Mouse (Mus musculus) CH12F3 (cell line): ENCODE data around the gene Vmn2r22.
"Not testable (repeated sequence)": the region's sequence is repeated elsewhere in the genome, so short reads cannot be mapped to it uniquely, and the experiment has no call there.

Source experiments
- in situ Hi-C: fragments of 300-500 bp; cut with MboI; formaldehyde crosslinking; loops from 2 replicates; pipeline ENCODE4 v1.14.3; 2020; ENCODE audit warnings: low sequenced_read_pairs

Vmn2r22 gene

GRCm38 (mm10) chr6:123650625-123651024 lies at the start of gene Vmn2r22:
Gene Vmn2r22, minus strand, starts transcription at chr6:123650725.
- in situ Hi-C loops, result not testable (repeated sequence)

DNA sequence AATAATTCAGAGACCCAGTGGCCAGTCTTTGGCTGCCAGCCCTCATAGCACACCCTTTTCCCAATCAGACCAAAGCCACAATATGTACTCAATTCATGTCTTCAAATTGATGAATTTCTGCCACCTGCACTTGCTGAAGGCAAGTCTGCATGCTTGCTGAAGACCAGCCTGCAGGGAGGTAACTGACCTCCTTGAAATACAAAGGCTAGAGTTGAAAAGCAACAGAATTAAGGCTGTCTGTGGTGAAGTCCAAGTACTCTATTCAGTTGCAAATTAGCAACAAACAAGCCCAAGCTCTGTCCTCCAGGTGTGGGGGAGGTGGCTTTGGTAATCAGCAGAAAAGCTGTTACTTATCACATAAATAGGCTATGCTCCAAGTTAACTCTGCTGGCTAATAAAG lies 46.7 kb upstream of the Vmn2r22 start:
- in situ Hi-C loops, result no loop called here

DNA sequence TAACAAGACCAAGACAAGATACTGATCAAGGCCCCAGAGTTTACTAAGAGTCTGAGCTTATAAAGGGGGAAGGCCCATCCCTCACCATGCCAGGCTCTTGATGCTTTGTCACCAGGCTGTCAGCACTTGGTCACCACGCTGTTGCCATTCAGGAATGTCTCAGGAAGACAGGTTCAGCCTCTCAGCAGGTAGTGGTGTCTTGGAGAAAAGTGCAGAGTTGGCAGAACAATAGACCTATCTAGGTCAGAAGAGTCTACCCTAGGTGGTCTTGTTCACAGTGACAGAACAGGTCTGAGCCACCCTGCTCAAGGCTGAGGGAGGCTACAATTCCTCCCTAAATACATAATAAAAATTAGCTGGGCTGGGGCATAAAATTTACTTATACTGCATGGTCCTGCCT lies 46.1 kb upstream of the Vmn2r22 start:
- in situ Hi-C loops, result not testable (repeated sequence)

- in situ Hi-C loops, result no loop called here
Measured at GRCm38 (mm10) chr6:123657040-123657439, 6.5 kb upstream of the Vmn2r22 start.

- in situ Hi-C loops, result not testable (repeated sequence)
Measured at GRCm38 (mm10) chr6:123639394-123639793, 11.1 kb downstream of the Vmn2r22 start.

DNA sequence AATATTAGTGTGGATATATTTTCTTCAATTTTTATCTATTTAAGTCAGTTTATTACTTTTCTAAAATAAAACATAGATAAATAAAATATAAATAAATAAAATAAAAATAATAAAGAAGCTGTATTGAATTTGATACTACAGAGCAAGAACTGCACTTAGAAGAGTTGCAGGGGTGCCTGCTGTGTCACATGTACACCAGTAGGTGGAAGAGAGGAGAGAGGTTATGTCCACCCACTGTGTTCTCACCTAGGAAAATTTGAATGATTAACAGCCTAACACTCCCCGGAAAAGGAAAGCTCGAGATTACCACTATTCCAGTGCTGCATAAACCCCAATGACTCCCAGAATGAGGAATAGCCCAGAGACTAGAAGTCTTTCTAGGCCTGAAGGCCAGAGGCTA lies 26.7 kb downstream of the Vmn2r22 start:
- in situ Hi-C loops, result not testable (repeated sequence)

DNA sequence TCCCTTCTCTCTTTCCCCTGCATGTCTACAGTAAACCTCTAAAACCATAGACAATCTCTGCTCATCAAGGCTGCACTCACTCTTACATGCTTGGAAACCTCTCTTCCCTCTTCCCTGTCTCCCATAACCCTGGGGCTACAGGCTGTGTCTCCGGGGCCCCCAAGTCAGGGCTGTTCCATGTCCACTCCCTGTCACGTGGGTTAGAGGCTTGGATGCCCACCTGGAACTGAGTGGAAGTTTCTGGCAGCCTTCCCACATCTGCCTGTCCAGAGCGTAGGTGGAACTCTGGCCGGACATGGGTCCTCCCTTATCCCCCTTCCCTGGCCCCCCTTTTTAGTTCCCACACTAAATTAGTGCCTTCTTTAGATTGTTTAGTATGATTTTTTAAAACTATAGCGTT lies 62.2 kb downstream of the Vmn2r22 start:
- in situ Hi-C loops, result not testable (repeated sequence)

- in situ Hi-C loops, result not testable (repeated sequence)
Measured at GRCm38 (mm10) chr6:123587796-123588328, 62.7 kb downstream of the Vmn2r22 start.

GRCm38 (mm10) chr6:123583988-123584387 lies 66.5 kb downstream of the Vmn2r22 start:
- in situ Hi-C loops, result not testable (repeated sequence)

DNA sequence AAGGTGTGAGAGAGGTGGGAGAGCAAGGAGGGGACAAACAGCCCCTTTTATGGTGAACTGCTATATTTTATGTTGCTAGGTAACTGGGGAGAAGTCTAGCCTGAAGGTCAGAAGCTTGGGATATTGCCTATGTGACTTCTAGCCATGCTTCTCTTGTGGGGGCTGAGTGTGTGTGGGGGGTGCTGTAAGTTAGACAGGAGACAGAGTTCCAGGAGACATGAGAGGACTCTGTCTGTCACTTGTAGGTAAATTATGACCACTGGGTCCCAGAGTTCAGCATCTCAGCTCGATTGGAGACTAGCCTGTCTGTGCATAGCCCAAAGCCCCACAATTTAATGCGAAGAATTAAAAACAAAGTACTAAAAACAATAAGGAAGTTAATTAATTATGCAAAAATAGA lies 75.8 kb downstream of the Vmn2r22 start:
- in situ Hi-C loops, result not testable (repeated sequence)
